ENCODE assay signal across 11 mouse cellular contexts in the genomic region with DNA sequence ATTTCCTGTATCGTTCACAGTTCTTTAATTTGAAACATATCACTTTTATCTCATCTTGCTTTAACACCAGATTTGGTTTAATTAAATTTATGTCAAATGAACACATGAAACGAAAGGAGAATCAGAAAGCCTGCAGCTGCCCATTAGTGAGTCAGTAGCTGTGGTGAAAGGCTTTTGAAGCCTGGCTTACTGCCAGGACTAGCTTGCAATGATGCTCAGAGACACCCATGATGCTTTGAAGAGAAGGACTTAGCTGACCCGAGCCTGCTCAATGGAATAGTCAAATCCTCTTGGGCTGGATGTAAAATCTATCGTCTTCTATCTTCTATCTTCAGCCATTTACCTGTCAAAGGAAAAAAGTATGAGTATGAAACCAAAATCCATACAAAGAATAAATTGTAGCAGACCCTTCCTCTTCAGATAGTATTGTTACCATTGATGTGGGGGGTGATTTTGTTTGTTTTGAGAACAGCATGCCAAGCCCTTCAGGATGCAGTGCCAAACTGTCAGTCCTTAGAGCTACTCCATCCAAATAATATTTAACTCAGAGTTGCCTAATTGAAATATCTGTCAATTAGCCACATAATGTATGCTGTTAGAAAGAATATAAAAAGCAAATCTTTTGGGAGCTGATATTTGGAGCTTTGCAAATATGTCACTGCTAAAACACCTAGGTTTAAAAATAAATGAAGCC.
DNase-seq lines count a peak whose midpoint lies in the region; ATAC-seq and TF ChIP-seq lines count a peak whose summit lies in the region.
"Had no signal": no experiment of that assay in that cellular context is flagged by ENCODE, and none has a peak within 500 bp of the region (broad histone marks: within the 10 kb centered on the region; RNA-seq: fewer than 3 reads in every experiment).

No protein-coding gene starts in this region.

- no peak overlapping the region for H3K4me3 ChIP-seq in hindbrain, embryonic 13.5 days
- H3K4me3 ChIP-seq in hindbrain, embryonic 10.5 days: no peak overlapping the region
- no peak overlapping the region for H3K4me3 ChIP-seq in midbrain, embryonic 13.5 days (replicated peaks)
- H3K4me3 ChIP-seq: heart, embryonic 13.5 days; limb, embryonic 12.5 days had no signal

- H3K9me3 ChIP-seq in hindbrain, embryonic 13.5 days: no peaks in the 10 kb centered on the region
- H3K9me3 ChIP-seq in hindbrain, embryonic 10.5 days: no peaks in the 10 kb centered on the region
- H3K9me3 ChIP-seq in midbrain, embryonic 13.5 days: no peaks in the 10 kb centered on the region
- H3K9me3 ChIP-seq: heart, embryonic 13.5 days; limb, embryonic 12.5 days had no signal

- DNase-seq in hindbrain, embryonic 10.5 days (ENCODE audit: low spot score): no peak
- peak; percentile 84 for DNase-seq in Muller cell, postnatal 12 days (ENCODE audit: inconsistent ontology term)
- peak; percentile 96 for DNase-seq in brain, embryonic 14.5 days (ENCODE audit: low read depth)
- DNase-seq in embryo, embryonic 10 days (ENCODE audit: low spot score): no peak
- DNase-seq in frontal cortex, postnatal 14 days (ENCODE audit: low spot score in 2 of 2): no peak
- no peak for DNase-seq in urinary bladder, postnatal 36 days (ENCODE audit: low spot score in 2 of 2)
- DNase-seq: thymus, adult 2 months had no signal

- 49% methylated on average over 4 of the region's 4 CpGs for WGBS in hindbrain, embryonic 13.5 days
- 80% methylated on average over 4 of the region's 4 CpGs for WGBS in hindbrain, embryonic 10.5 days
- WGBS in midbrain, embryonic 13.5 days: 24% methylated on average over 4 of the region's 4 CpGs

- H3K9ac ChIP-seq in hindbrain, embryonic 13.5 days: no peak overlapping the region
- no peak overlapping the region for H3K9ac ChIP-seq in midbrain, embryonic 13.5 days (replicated peaks)
- H3K9ac ChIP-seq: heart, embryonic 13.5 days; limb, embryonic 12.5 days had no signal

- no peaks in the 10 kb centered on the region for H3K27me3 ChIP-seq in hindbrain, embryonic 13.5 days
- H3K27me3 ChIP-seq in hindbrain, embryonic 10.5 days (ENCODE audit: insufficient read depth, poor library complexity, severe bottlenecking): no peaks in the 10 kb centered on the region
- H3K27me3 ChIP-seq in midbrain, embryonic 13.5 days: no peaks in the 10 kb centered on the region
- H3K27me3 ChIP-seq: heart, embryonic 13.5 days; limb, embryonic 12.5 days had no signal

- H3K4me2 ChIP-seq in hindbrain, embryonic 13.5 days: no peak overlapping the region
- no peak overlapping the region for H3K4me2 ChIP-seq in midbrain, embryonic 13.5 days (replicated peaks)
- H3K4me2 ChIP-seq: heart, embryonic 13.5 days; limb, embryonic 12.5 days had no signal

- peak; percentile 69; the same call in 1 of the 2 replicates for ATAC-seq in hindbrain, embryonic 13.5 days (ENCODE audit: low FRiP score)
- ATAC-seq in midbrain, embryonic 13.5 days: peak; percentile 90

- H3K36me3 ChIP-seq in hindbrain, embryonic 13.5 days: no peaks in the 10 kb centered on the region
- no peaks in the 10 kb centered on the region for H3K36me3 ChIP-seq in hindbrain, embryonic 10.5 days
- no peaks in the 10 kb centered on the region for H3K36me3 ChIP-seq in midbrain, embryonic 13.5 days
- H3K36me3 ChIP-seq: heart, embryonic 13.5 days; limb, embryonic 12.5 days had no signal

- H3K4me1 ChIP-seq in hindbrain, embryonic 13.5 days (replicated peaks): peaks cover 8% of the 10 kb centered on the region; the same call in 1 of the 2 replicates
- no peaks in the 10 kb centered on the region for H3K4me1 ChIP-seq in hindbrain, embryonic 10.5 days (replicated peaks)
- H3K4me1 ChIP-seq in midbrain, embryonic 13.5 days (replicated peaks): peaks cover 11% of the 10 kb centered on the region
- H3K4me1 ChIP-seq: heart, embryonic 13.5 days had no signal

- TF ChIP-seq CTCF in brain, embryonic 14.5 days (IDR thresholded peaks at IDR 0.05; ENCODE audit: borderline replicate concordance, extremely low read depth, insufficient read depth, insufficient read length): no peak

- no peak for TF ChIP-seq POLR2A in brain, embryonic 14.5 days (IDR thresholded peaks at IDR 0.05; ENCODE audit: borderline replicate concordance, extremely low read depth, insufficient read depth, insufficient read length, poor library complexity, severe bottlenecking)

- H3K27ac ChIP-seq in hindbrain, embryonic 13.5 days: no peak overlapping the region
- H3K27ac ChIP-seq in hindbrain, embryonic 10.5 days: no peak overlapping the region
- H3K27ac ChIP-seq in midbrain, embryonic 13.5 days: 0 out of 2 replicates have a peak overlapping the region, but pooled peaks have one; percentile 17
- H3K27ac ChIP-seq: heart, embryonic 13.5 days; limb, embryonic 12.5 days had no signal

Comparison
In these comparisons a context has a peak if more than half of its experiments do, and no peak if none do; other contexts are left out.
1. DNase-seq: peak in Muller cell, postnatal 12 days (single experiment) and brain, embryonic 14.5 days (single experiment); none in hindbrain, embryonic 10.5 days (single experiment), embryo, embryonic 10 days (single experiment), frontal cortex, postnatal 14 days (0 of 2) and urinary bladder, postnatal 36 days (0 of 2).